Mouse (Mus musculus) cerebellum, adult 2 months (tissue): ENCODE measurements at regions not wholly inside any gene's neighbourhood (a gene's known extent, or its start where the extent isn't known, plus 50 kb on each side); places are given as distances from the start of the nearest gene placed in this dataset.

Experiments
- DNase-seq, 2 experiments: peaks; one replicate each; pipeline ENCODE4 v3.0.0; 2021
- H3K27ac ChIP-seq: fragments of 200-500 bp; 2 replicates; pipeline ENCODE4 v1.5.1; 2012; ENCODE audit warnings: low read length, control low read depth, inconsistent platforms; ENCODE audit not compliant: insufficient read depth
- H3K27me3 ChIP-seq: fragments of 200-500 bp; 2 replicates; pipeline ENCODE4 v1.6.1; 2012; ENCODE audit warnings: inconsistent platforms, mild to moderate bottlenecking, low read length, moderate library complexity; ENCODE audit not compliant: control insufficient read depth, insufficient read depth
- H3K4me1 ChIP-seq: fragments of 200-500 bp; 2 replicates; pipeline ENCODE4 v1.6.1; 2011; ENCODE audit warnings: low read length; ENCODE audit not compliant: control insufficient read depth, insufficient read depth
- H3K4me3 ChIP-seq: fragments of 200-500 bp; replicated peaks from 2 replicates; pipeline ENCODE3; 2011; ENCODE audit warnings: mild to moderate bottlenecking, low read depth, low read length, control low read depth; ENCODE audit not compliant: insufficient read depth
- CTCF ChIP-seq: fragments of 200-500 bp; IDR thresholded peaks from 2 replicates; pipeline ENCODE4 v1.5.1; 2011; ENCODE audit warnings: low read depth, mild to moderate bottlenecking, control low read depth, low read length, moderate library complexity, borderline replicate concordance; ENCODE audit not compliant: insufficient read depth
- POLR2A ChIP-seq: fragments of 200-500 bp; IDR thresholded peaks from 2 replicates; pipeline ENCODE4 v1.6.1; 2011; ENCODE audit warnings: low read length, control low read depth, borderline replicate concordance; ENCODE audit not compliant: insufficient read depth
- WGBS: fragments of 180-500 bp; shearing (Covaris S2); methylation state at CpG from one replicate; pipeline ENCODE4 v1.1.7; 2018; 5-methylcytosine and 5-hydroxymethylcytosine counted together

- TF ChIP-seq CTCF (no peak), POLR2A (no peak)
- H3K4me1 ChIP-seq: no peaks in the 10 kb centered on the region
- H3K27me3 ChIP-seq: no peaks in the 10 kb centered on the region
- no peak for DNase-seq
- H3K27ac ChIP-seq: no peak overlapping the region
- no peak overlapping the region for H3K4me3 ChIP-seq
Observed at GRCm38 (mm10) chr3:80631391-80631790, 171.2 kb downstream of the Gria2 start.

DNA sequence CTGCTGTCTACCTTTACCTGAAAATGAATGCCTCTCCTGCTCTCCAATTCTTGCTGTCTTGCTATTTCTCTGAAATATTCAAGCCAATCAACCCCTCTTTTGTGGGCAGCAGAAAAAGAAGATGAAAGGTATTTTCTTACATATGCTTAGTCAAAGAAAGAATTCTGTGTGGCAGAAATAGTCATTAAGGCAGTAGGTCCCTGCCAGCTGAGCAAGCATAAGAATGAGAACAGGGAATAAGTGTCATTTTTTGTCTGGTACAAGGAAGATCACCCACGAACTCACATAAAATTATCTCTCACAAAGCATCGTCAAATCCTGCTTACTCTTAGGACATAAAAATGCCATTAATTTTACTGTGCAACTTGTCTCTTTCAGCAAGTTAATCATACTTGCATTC, 192.2 kb downstream of the Gria2 start:
- no peaks in the 10 kb centered on the region for H3K4me1 ChIP-seq
- 84% methylated on average over 2 of the region's 2 CpGs for WGBS
- no peak overlapping the region for H3K27ac ChIP-seq
- DNase-seq: no peak
- H3K27me3 ChIP-seq: no peaks in the 10 kb centered on the region
- no peak overlapping the region for H3K4me3 ChIP-seq
- TF ChIP-seq POLR2A: no peak
- no peak for TF ChIP-seq CTCF

GRCm38 (mm10) chr3:80608467-80608866, 194.2 kb downstream of the Gria2 start:
- Histone ChIP-seq H3K27ac (no peak overlapping the region), H3K4me3 (no peak overlapping the region), H3K4me1 (no peaks in the 10 kb centered on the region), H3K27me3 (no peaks in the 10 kb centered on the region)
- no peak for DNase-seq
- 50% methylated on average over 4 of the region's 4 CpGs for WGBS
- no peak for TF ChIP-seq CTCF
- TF ChIP-seq POLR2A: no peak

- Histone ChIP-seq H3K4me3 (no peak overlapping the region), H3K4me1 (no peaks in the 10 kb centered on the region), H3K27me3 (no peaks in the 10 kb centered on the region), H3K27ac (no peak overlapping the region)
- DNase-seq: no peak
- TF ChIP-seq POLR2A (no peak), CTCF (no peak)
- WGBS: 32% methylated on average over 2 of the region's 2 CpGs
Observed at GRCm38 (mm10) chr3:80607809-80608208, 194.8 kb downstream of the Gria2 start.

DNA sequence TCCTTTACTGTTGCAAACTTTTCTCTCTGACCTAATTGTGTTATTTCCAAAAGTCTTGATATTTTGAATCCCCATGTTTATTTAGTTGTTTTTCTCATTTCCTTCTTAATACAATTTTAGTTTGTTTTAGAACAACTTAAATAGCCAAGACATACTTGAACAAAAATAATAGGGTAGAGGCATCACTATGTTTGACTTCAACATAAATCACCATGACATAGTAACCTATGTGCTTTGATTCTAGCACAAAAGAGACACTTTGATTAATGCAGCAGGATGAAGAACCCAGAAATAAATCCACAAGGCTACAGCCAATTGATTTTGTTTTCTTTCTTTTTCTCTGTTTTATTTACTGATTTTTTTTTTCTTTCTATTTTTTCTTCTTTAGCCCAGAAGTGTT, 205.1 kb downstream of the Gria2 start:
- no peak overlapping the region for H3K27ac ChIP-seq
- H3K27me3 ChIP-seq: no peaks in the 10 kb centered on the region
- TF ChIP-seq CTCF (no peak), POLR2A (no peak)
- H3K4me1 ChIP-seq: no peaks in the 10 kb centered on the region
- no peak overlapping the region for H3K4me3 ChIP-seq
- no peak for DNase-seq

GRCm38 (mm10) chr3:80567514-80567913, 235.1 kb downstream of the Gria2 start:
- no peak overlapping the region for H3K4me3 ChIP-seq
- DNase-seq: no peak
- TF ChIP-seq POLR2A: no peak
- no peak for TF ChIP-seq CTCF
- no peak overlapping the region for H3K27ac ChIP-seq
- no peaks in the 10 kb centered on the region for H3K27me3 ChIP-seq
- H3K4me1 ChIP-seq: no peaks in the 10 kb centered on the region

- no peak overlapping the region for H3K4me3 ChIP-seq
- no peak for TF ChIP-seq CTCF
- TF ChIP-seq POLR2A: no peak
- H3K4me1 ChIP-seq: no peaks in the 10 kb centered on the region
- DNase-seq: no peak
- 45% methylated on average over 3 of the region's 3 CpGs for WGBS
- H3K27ac ChIP-seq: no peak overlapping the region
- H3K27me3 ChIP-seq: no peaks in the 10 kb centered on the region
Observed at GRCm38 (mm10) chr3:80566236-80566635, 236.4 kb downstream of the Gria2 start.

GRCm38 (mm10) chr3:80546151-80546695, 256.4 kb downstream of the Gria2 start:
- no peaks in the 10 kb centered on the region for H3K27me3 ChIP-seq
- TF ChIP-seq POLR2A: no peak
- no peak for TF ChIP-seq CTCF
- H3K27ac ChIP-seq: no peak overlapping the region
- no peaks in the 10 kb centered on the region for H3K4me1 ChIP-seq
- DNase-seq: no peak
- no peak overlapping the region for H3K4me3 ChIP-seq

DNA sequence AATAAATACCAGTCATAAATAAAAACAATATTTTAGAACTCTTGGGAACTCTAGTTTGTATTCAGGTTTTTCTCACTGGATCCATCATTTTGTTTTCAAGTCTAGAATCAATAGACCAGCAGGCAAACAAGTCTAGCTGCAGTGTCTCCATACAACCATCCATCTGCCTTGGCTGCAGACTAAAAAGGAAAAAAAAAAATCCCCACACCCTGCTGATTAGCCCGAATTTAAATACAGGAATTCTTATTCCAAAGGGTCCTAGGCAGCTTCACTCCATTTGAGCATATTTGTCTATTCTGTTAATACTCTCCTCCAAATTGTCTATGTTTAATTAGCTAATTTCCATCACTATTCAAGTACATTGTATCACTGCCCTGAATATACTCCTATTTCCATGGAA, 258.9 kb downstream of the Gria2 start:
- TF ChIP-seq POLR2A (no peak), CTCF (no peak)
- WGBS: 8% methylated on average over 1 of the region's 1 CpGs
- H3K27ac ChIP-seq: no peak overlapping the region
- H3K4me1 ChIP-seq: no peaks in the 10 kb centered on the region
- no peak overlapping the region for H3K4me3 ChIP-seq
- no peak for DNase-seq
- H3K27me3 ChIP-seq: no peaks in the 10 kb centered on the region

- no peak for DNase-seq
- Histone ChIP-seq H3K27me3 (no peaks in the 10 kb centered on the region), H3K4me3 (no peak overlapping the region), H3K27ac (no peak overlapping the region), H3K4me1 (no peaks in the 10 kb centered on the region)
- TF ChIP-seq CTCF (no peak), POLR2A (no peak)
Observed at GRCm38 (mm10) chr3:80541382-80541781, 261.3 kb downstream of the Gria2 start.
